Mouse (Mus musculus) heart, postnatal 0 days (tissue): ENCODE measurements around the gene Tnrc6b.

Experiments
- CTCF ChIP-seq: IDR thresholded peaks from 2 replicates; pipeline ENCODE4 v1.5.1; 2016; ENCODE audit warnings: antibody characterized with exemption, control low read depth, low read depth
- EP300 ChIP-seq: IDR thresholded peaks from 2 replicates; pipeline ENCODE4 v1.6.1; 2016; ENCODE audit warnings: antibody characterized with exemption, low read depth

- TF ChIP-seq CTCF (no peak), EP300 (no peak)
These were observed 17.6 kb upstream of the Tnrc6b start for GRCm38 (mm10) chr15:80693492-80693891.
